11 mouse cellular contexts compared by ENCODE assay signal in genomic region chr6:67034331-67035130, GRCm38 (mm10). TPM values are rescaled to one million over a fixed set of nuclear protein-coding genes. Genes with fewer than 3 reads are reported as not detected.
DNase-seq lines count a peak whose midpoint lies in the region; ATAC-seq lines count a peak whose summit lies in the region.
"Had no signal": no experiment of that assay in that cellular context is flagged by ENCODE, and none has a peak within 500 bp of the region (broad histone marks: within the 10 kb centered on the region; RNA-seq: fewer than 3 reads in every experiment).

No protein-coding gene starts in this region.

- peak overlapping the region; percentile 22; the same call in 1 of the 2 replicates for H3K4me2 ChIP-seq in kidney, embryonic 15.5 days
- peak overlapping the region; percentile 37 for H3K4me2 ChIP-seq in neural tube, embryonic 14.5 days (ENCODE audit: low read depth, low read length)

- peaks cover 20% of the 10 kb centered on the region for H3K4me1 ChIP-seq in kidney, embryonic 15.5 days
- peaks cover 7% of the 10 kb centered on the region; the same call in 1 of the 2 replicates for H3K4me1 ChIP-seq in neural tube, embryonic 14.5 days (ENCODE audit: control insufficient read depth, insufficient read depth, low read length)

- H3K27me3 ChIP-seq in kidney, embryonic 15.5 days = no peaks in the 10 kb centered on the region
- no peaks in the 10 kb centered on the region for H3K27me3 ChIP-seq in neural tube, embryonic 14.5 days (ENCODE audit: control insufficient read depth, insufficient read depth, low read length)
- H3K27me3 ChIP-seq: Patski had no signal

- H3K27ac ChIP-seq in kidney, embryonic 15.5 days = peak overlapping the region; percentile 18; the same call in 1 of the 2 replicates
- H3K27ac ChIP-seq in neural tube, embryonic 14.5 days (ENCODE audit: low read depth, low read length) = no peak overlapping the region
- H3K27ac ChIP-seq: heart, adult 2 months had no signal

- H3K36me3 ChIP-seq in kidney, embryonic 15.5 days = 0 out of 2 replicates have a peak, but pooled peaks cover 3% of the 10 kb centered on the region
- no peaks in the 10 kb centered on the region for H3K36me3 ChIP-seq in neural tube, embryonic 14.5 days (ENCODE audit: control insufficient read depth, insufficient read depth, low read length)

- DNase-seq in kidney, postnatal 4 days = no peak
- DNase-seq in c-Kit-positive CD71-positive TER-119-positive erythroid progenitor cells, embryonic 14.5 days (ENCODE audit: low spot score) = peak; percentile 83
- peak; percentile 82 for DNase-seq in liver
- DNase-seq in gastrocnemius, adult 8-10 months (ENCODE audit: low spot score in 2 of 2) = no peak
- DNase-seq in cerebellum, adult 11-12 months = no peak
- no peak for DNase-seq in thymus, adult 18-20 months
- DNase-seq: cerebellum, adult 8-10 months had no signal

- H3K9me3 ChIP-seq in kidney, embryonic 15.5 days (replicated peaks) = no peaks in the 10 kb centered on the region
- H3K9me3 ChIP-seq in neural tube, embryonic 14.5 days (ENCODE audit: control insufficient read depth, low read length) = no peaks in the 10 kb centered on the region

- ATAC-seq in kidney, embryonic 15.5 days (replicated peaks; ENCODE audit: low FRiP score) = no peak
- ATAC-seq in neural tube, embryonic 14.5 days (ENCODE audit: low read depth) = no peak

- 54% methylated on average over 7 of the region's 7 CpGs for WGBS in kidney, embryonic 15.5 days
- WGBS in neural tube, embryonic 14.5 days = 46% methylated on average over 7 of the region's 7 CpGs

- no peak overlapping the region for H3K9ac ChIP-seq in kidney, embryonic 15.5 days
- 0 out of 2 replicates have a peak overlapping the region, but pooled peaks have one; percentile 7 for H3K9ac ChIP-seq in neural tube, embryonic 14.5 days (replicated peaks; ENCODE audit: low read depth, low read length)

- no peak overlapping the region for H3K4me3 ChIP-seq in kidney, embryonic 15.5 days (replicated peaks)
- peak overlapping the region; percentile 11; the same call in 1 of the 2 replicates for H3K4me3 ChIP-seq in neural tube, embryonic 14.5 days (ENCODE audit: low read depth, low read length)
- H3K4me3 ChIP-seq: heart, adult 2 months had no signal

RNA-seq across cellular contexts. Expression of gene Gadd45a, which starts 2.7 kb away (rescaled TPM):
- polyA plus RNA-seq in kidney, embryonic 15.5 days (2015; fragmentation: Nextera tagmentation; extraction: Ambion mirVana) = 32.7 and 41.2 TPM in 2 replicates
- 12.9 and 14.6 TPM in 2 replicates for polyA plus RNA-seq in neural tube, embryonic 14.5 days (2014; fragmentation: Nextera tagmentation; extraction: Ambion mirVana)
- total RNA-seq in gastrocnemius, adult 8-10 months (2022) = 10 to 100 TPM; 23.9 to 45.4 (median 33.9) TPM

Comparison
In these comparisons a context has a peak if more than half of its experiments do, and no peak if none do; other contexts are left out.
1. DNase-seq: peak in c-Kit-positive CD71-positive TER-119-positive erythroid progenitor cells, embryonic 14.5 days (single experiment) and liver (single experiment); none in kidney, postnatal 4 days (0 of 2), gastrocnemius, adult 8-10 months (0 of 2), cerebellum, adult 11-12 months (single experiment) and thymus, adult 18-20 months (0 of 2).